Mouse (Mus musculus) heart, postnatal 14 days (tissue): ENCODE measurements around the gene Gm17657. TPM values are rescaled to one million over a fixed set of nuclear protein-coding genes. Genes with fewer than 3 reads are reported as not detected.
A peak's percentile ranks its signal among the peaks of the same experiment; 100 is the strongest.
"Not testable (repeated sequence)": the region's sequence is repeated elsewhere in the genome, so short reads cannot be mapped to it uniquely, and the experiment has no call there.

Source experiments
- DNase-seq, 2 experiments: peaks; one replicate each; pipeline ENCODE4 v3.0.0; 2021 to 2022
- intact Hi-C: fragments of 180-260 bp; cut with DNase I; formaldehyde crosslinking; loops from one replicate; pipeline ENCODE4 v1.15.1; 2025
- total RNA-seq, 2 experiments: library from RNA; stranded (reverse); gene quantifications; 2 replicates each; pipeline ENCODE4 v1.2.3; 2021

Gene Gm17657
- total RNA-seq, 2 experiments from 2014 or later = not detected

GRCm38 (mm10) chr17:29548994-29549393 is 444 bp downstream of the Gm17657 start:
- intact Hi-C loops = no loop called here

GRCm38 (mm10) chr17:29548494-29548893 is 944 bp downstream of the Gm17657 start:
- intact Hi-C loops = no loop called here
- no peak for DNase-seq

More at GRCm38 (mm10) chr17:29548994-29549393, 444 bp downstream of the Gm17657 start:
- no peak for DNase-seq

GRCm38 (mm10) chr17:29545241-29545640 is 4.2 kb downstream of the Gm17657 start:
- intact Hi-C loops = no loop called here
- DNase-seq = no peak

- DNase-seq = no peak
- intact Hi-C loops = no loop called here
Observed at GRCm38 (mm10) chr17:29544064-29544463, 5.4 kb downstream of the Gm17657 start.

- DNase-seq = no peak
- intact Hi-C loops = no loop called here
Observed at GRCm38 (mm10) chr17:29542831-29543690, 6.4 kb downstream of the Gm17657 start.

- DNase-seq = peak; percentile 79 to 85
- intact Hi-C loops = no loop called here
Observed at GRCm38 (mm10) chr17:29541419-29541818, 8.0 kb downstream of the Gm17657 start.

GRCm38 (mm10) chr17:29540426-29540825 is 9.0 kb downstream of the Gm17657 start:
- intact Hi-C loops = no loop called here
- no peak for DNase-seq

- intact Hi-C loops = no loop called here
- no peak for DNase-seq
Observed at GRCm38 (mm10) chr17:29533866-29534265, 15.6 kb downstream of the Gm17657 start.

GRCm38 (mm10) chr17:29531757-29532384 is 17.6 kb downstream of the Gm17657 start:
- DNase-seq = no peak
- intact Hi-C loops = no loop called here

GRCm38 (mm10) chr17:29531278-29531677 is 18.2 kb downstream of the Gm17657 start:
- intact Hi-C loops = no loop called here
- no peak for DNase-seq

GRCm38 (mm10) chr17:29530508-29530907 is 18.9 kb downstream of the Gm17657 start:
- intact Hi-C loops = no loop called here
- no peak for DNase-seq

- peak; percentile 14 to 36 for DNase-seq
- intact Hi-C loops = no loop called here
Observed at GRCm38 (mm10) chr17:29528568-29529187, 20.8 kb downstream of the Gm17657 start.

- intact Hi-C loops = no loop called here
- DNase-seq = no peak
Observed at GRCm38 (mm10) chr17:29525613-29526012, 23.8 kb downstream of the Gm17657 start.

- intact Hi-C loops = loop anchor here (5.0 kb wide), 1 partner anchor 342 kb away; no protein-coding TSS in a partner anchor
Observed at GRCm38 (mm10) chr17:29519731-29520130, 29.7 kb downstream of the Gm17657 start.

GRCm38 (mm10) chr17:29518665-29519064 is 30.8 kb downstream of the Gm17657 start:
- intact Hi-C loops = loop anchor here (5.0 kb wide), 1 partner anchor 341 kb away; no protein-coding TSS in a partner anchor
- not testable (repeated sequence) for DNase-seq

More at GRCm38 (mm10) chr17:29519731-29520130, 29.7 kb downstream of the Gm17657 start:
- no peak for DNase-seq

GRCm38 (mm10) chr17:29514435-29514834 is 35.0 kb downstream of the Gm17657 start:
- intact Hi-C loops = loop anchor here (1.0 to 5.0 kb wide), 3 partner anchors 117 to 247 kb away; partner anchors contain the start of gene BC004004
- peak; percentile 77 to 87 for DNase-seq

GRCm38 (mm10) chr17:29513044-29513730 is 36.3 kb downstream of the Gm17657 start:
- intact Hi-C loops = loop anchor here (2.0 to 5.0 kb wide), 2 partner anchors 20 to 246 kb away; partner anchors contain the start of gene BC004004
- peak; percentile 69 to 78 for DNase-seq

- DNase-seq = no peak
Observed at GRCm38 (mm10) chr17:29510691-29511090, 38.7 kb downstream of the Gm17657 start.

GRCm38 (mm10) chr17:29508927-29509608 is 40.4 kb downstream of the Gm17657 start:
- no peak for DNase-seq
- intact Hi-C loops = no loop called here

More at GRCm38 (mm10) chr17:29510691-29511090, 38.7 kb downstream of the Gm17657 start:
- intact Hi-C loops = loop anchor here (5.0 kb wide), 1 partner anchor 243 kb away; the partner anchor contains the start of gene BC004004
